9 mouse cellular contexts compared by ENCODE assay signal in genomic region chr3:89966946-89967345, GRCm38 (mm10). TPM values are rescaled to one million over a fixed set of nuclear protein-coding genes. Genes with fewer than 3 reads are reported as not detected.
DNase-seq lines count a peak whose midpoint lies in the region; ATAC-seq lines count a peak whose summit lies in the region.
"Had no signal": no experiment of that assay in that cellular context is flagged by ENCODE, and none has a peak within 500 bp of the region (broad histone marks: within the 10 kb centered on the region; RNA-seq: fewer than 3 reads in every experiment).

No protein-coding gene starts in this region.

- ATAC-seq in midbrain, embryonic 14.5 days (ENCODE audit: low FRiP score, low TSS enrichment), result no peak
- ATAC-seq in midbrain, embryonic 13.5 days, result no peak
- no peak for ATAC-seq in hindbrain, embryonic 16.5 days

- H3K9ac ChIP-seq in midbrain, embryonic 14.5 days (replicated peaks; ENCODE audit: low read length), result no peak overlapping the region
- no peak overlapping the region for H3K9ac ChIP-seq in midbrain, embryonic 13.5 days (replicated peaks)
- no peak overlapping the region for H3K9ac ChIP-seq in hindbrain, embryonic 16.5 days (ENCODE audit: low read depth, low read length)
- H3K9ac ChIP-seq: liver, embryonic 15.5 days had no signal

- no peak overlapping the region for H3K4me3 ChIP-seq in midbrain, embryonic 14.5 days (replicated peaks; ENCODE audit: low read depth, low read length)
- no peak overlapping the region for H3K4me3 ChIP-seq in midbrain, embryonic 13.5 days (replicated peaks)
- no peak overlapping the region for H3K4me3 ChIP-seq in hindbrain, embryonic 16.5 days (ENCODE audit: low read length)
- H3K4me3 ChIP-seq: liver, embryonic 15.5 days had no signal

- peaks cover 20% of the 10 kb centered on the region for H3K4me1 ChIP-seq in midbrain, embryonic 14.5 days (ENCODE audit: control insufficient read depth, insufficient read depth, low read length)
- H3K4me1 ChIP-seq in midbrain, embryonic 13.5 days (replicated peaks), result peaks cover 24% of the 10 kb centered on the region
- peaks cover 14% of the 10 kb centered on the region for H3K4me1 ChIP-seq in hindbrain, embryonic 16.5 days (ENCODE audit: control insufficient read depth, insufficient read depth, low read depth, low read length)

- no peaks in the 10 kb centered on the region for H3K9me3 ChIP-seq in midbrain, embryonic 14.5 days (ENCODE audit: control insufficient read depth, low read length)
- H3K9me3 ChIP-seq in midbrain, embryonic 13.5 days, result no peaks in the 10 kb centered on the region
- no peaks in the 10 kb centered on the region for H3K9me3 ChIP-seq in hindbrain, embryonic 16.5 days (ENCODE audit: control insufficient read depth, low read length)
- H3K9me3 ChIP-seq: liver, embryonic 15.5 days had no signal

- H3K36me3 ChIP-seq in midbrain, embryonic 14.5 days (ENCODE audit: control insufficient read depth, insufficient read depth, low read length), result no peaks in the 10 kb centered on the region
- H3K36me3 ChIP-seq in midbrain, embryonic 13.5 days, result no peaks in the 10 kb centered on the region
- no peaks in the 10 kb centered on the region for H3K36me3 ChIP-seq in hindbrain, embryonic 16.5 days (ENCODE audit: control insufficient read depth, insufficient read depth, low read length)
- H3K36me3 ChIP-seq: liver, embryonic 15.5 days had no signal

- peak; percentile 23 for DNase-seq in midbrain, embryonic 14.5 days
- peak; percentile 65 for DNase-seq in NIH3T3 (ENCODE audit: low read depth)
- DNase-seq in embryo, embryonic 9.5 days (ENCODE audit: extremely low spot score), result peak; percentile 28
- peak; percentile 46 for DNase-seq in thymus, postnatal 14 days
- DNase-seq in adrenal gland, postnatal 25 days, result no peak
- DNase-seq: kidney, postnatal 14 days had no signal

- no peak overlapping the region for H3K27ac ChIP-seq in midbrain, embryonic 14.5 days (replicated peaks; ENCODE audit: low read depth, low read length)
- no peak overlapping the region for H3K27ac ChIP-seq in midbrain, embryonic 13.5 days
- H3K27ac ChIP-seq in hindbrain, embryonic 16.5 days (ENCODE audit: low read depth, low read length), result no peak overlapping the region
- H3K27ac ChIP-seq: liver, embryonic 15.5 days had no signal

- H3K4me2 ChIP-seq in midbrain, embryonic 14.5 days (ENCODE audit: low read length), result no peak overlapping the region
- H3K4me2 ChIP-seq in midbrain, embryonic 13.5 days (replicated peaks), result no peak overlapping the region
- no peak overlapping the region for H3K4me2 ChIP-seq in hindbrain, embryonic 16.5 days (ENCODE audit: low read length)
- H3K4me2 ChIP-seq: liver, embryonic 15.5 days had no signal

- H3K27me3 ChIP-seq in midbrain, embryonic 14.5 days (ENCODE audit: control insufficient read depth, insufficient read depth, low read length), result no peaks in the 10 kb centered on the region
- H3K27me3 ChIP-seq in midbrain, embryonic 13.5 days, result no peaks in the 10 kb centered on the region
- H3K27me3 ChIP-seq in hindbrain, embryonic 16.5 days (replicated peaks; ENCODE audit: control insufficient read depth, insufficient read depth, low read length), result no peaks in the 10 kb centered on the region

- 76% methylated on average over 4 of the region's 4 CpGs for WGBS in midbrain, embryonic 14.5 days
- WGBS in midbrain, embryonic 13.5 days, result 72% methylated on average over 4 of the region's 4 CpGs
- WGBS in hindbrain, embryonic 16.5 days, result 72% methylated on average over 4 of the region's 4 CpGs

RNA-seq across cellular contexts. Expression of gene Atp8b2, which starts 3.6 kb away (rescaled TPM):
- polyA plus RNA-seq in midbrain, embryonic 14.5 days (2014; fragmentation: Nextera tagmentation; extraction: Ambion mirVana), result 13.6 and 14.7 TPM in 2 replicates
- 11.7 and 12.6 TPM in 2 replicates for polyA plus RNA-seq in midbrain, embryonic 13.5 days (2015; fragmentation: Nextera tagmentation; extraction: Ambion mirVana)
- total RNA-seq in adrenal gland, postnatal 25 days (2021), result 34.6 and 43.0 TPM in 2 replicates
- 15.1 and 15.5 TPM in 2 replicates for polyA plus RNA-seq in hindbrain, embryonic 16.5 days (2015; fragmentation: Nextera tagmentation; extraction: Ambion mirVana)

RNA-seq across cellular contexts. Expression of gene Hax1, which starts 31.6 kb away (rescaled TPM):
- polyA plus RNA-seq in midbrain, embryonic 14.5 days (2014; fragmentation: Nextera tagmentation; extraction: Ambion mirVana), result 111 and 114 TPM in 2 replicates
- polyA plus RNA-seq in midbrain, embryonic 13.5 days (2015; fragmentation: Nextera tagmentation; extraction: Ambion mirVana), result 139 and 148 TPM in 2 replicates
- 136 and 149 TPM in 2 replicates for total RNA-seq in adrenal gland, postnatal 25 days (2021)
- polyA plus RNA-seq in hindbrain, embryonic 16.5 days (2015; fragmentation: Nextera tagmentation; extraction: Ambion mirVana), result 114 TPM in 2 replicates

RNA-seq across cellular contexts. Expression of gene Il6ra, which starts 54.0 kb away (rescaled TPM):
- 0.27 and 0.66 TPM in 2 replicates for polyA plus RNA-seq in midbrain, embryonic 14.5 days (2014; fragmentation: Nextera tagmentation; extraction: Ambion mirVana)
- 0.44 and 0.46 TPM in 2 replicates for polyA plus RNA-seq in midbrain, embryonic 13.5 days (2015; fragmentation: Nextera tagmentation; extraction: Ambion mirVana)
- 4.9 and 5.2 TPM in 2 replicates for total RNA-seq in adrenal gland, postnatal 25 days (2021)
- polyA plus RNA-seq in hindbrain, embryonic 16.5 days (2015; fragmentation: Nextera tagmentation; extraction: Ambion mirVana), result 1.1 and 1.2 TPM in 2 replicates
